Mouse (Mus musculus) v-Abl transformed pro-B cells (cell line): ENCODE data around the gene Spsb4.

Experiments
- in situ Hi-C, 2 experiments: fragments of 400-800 bp; cut with MboI; formaldehyde crosslinking; loops; one replicate each; pipeline ENCODE4 v1.15.1; 2025; ENCODE audit not compliant: unreplicated experiment in 2 of 2

The Spsb4 gene

DNA sequence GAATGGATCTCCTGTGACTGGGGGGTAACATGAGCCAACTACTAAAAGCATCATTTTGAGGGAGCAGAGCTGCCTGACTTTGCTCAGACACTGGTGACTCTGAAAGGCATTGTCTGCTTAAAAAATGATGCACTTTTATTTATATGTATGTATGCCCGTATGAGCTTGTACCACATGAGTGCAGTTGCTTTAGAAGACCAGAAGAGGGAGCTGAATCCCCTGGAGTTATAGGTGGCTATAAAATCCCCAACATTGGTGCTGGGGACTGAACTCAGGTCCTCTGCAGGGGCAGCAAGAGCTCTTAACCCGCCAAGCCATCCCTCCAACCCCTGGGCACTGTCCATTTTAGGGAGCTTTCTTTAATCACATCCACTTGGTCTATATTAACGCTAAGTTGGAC, 104.6 kb downstream of the Spsb4 start:
- in situ Hi-C loops: loop anchor here in 1 of 2 experiments (10.0 kb wide), 1 partner anchor 411 kb away; no protein-coding TSS in a partner anchor

DNA sequence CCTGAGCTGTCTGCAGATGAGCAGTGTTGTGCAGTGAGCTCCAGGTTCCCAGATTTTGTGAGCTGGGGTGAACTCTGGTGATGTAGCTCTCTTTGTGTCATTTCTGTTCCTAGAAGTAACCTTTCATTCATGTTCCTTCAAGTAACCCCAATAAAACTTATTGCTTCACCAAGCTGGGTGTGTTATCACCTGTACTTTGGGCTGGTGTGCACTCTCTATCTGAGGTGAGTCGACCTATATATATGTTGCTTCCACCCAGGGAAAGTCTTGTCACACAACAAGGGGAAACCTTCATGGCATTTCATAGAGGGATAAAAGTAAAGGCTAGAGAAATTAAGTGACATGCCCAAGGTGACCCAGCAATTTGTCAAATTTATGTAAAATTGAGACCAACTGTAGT, 109.1 kb downstream of the Spsb4 start:
- in situ Hi-C loops: no loop called here

DNA sequence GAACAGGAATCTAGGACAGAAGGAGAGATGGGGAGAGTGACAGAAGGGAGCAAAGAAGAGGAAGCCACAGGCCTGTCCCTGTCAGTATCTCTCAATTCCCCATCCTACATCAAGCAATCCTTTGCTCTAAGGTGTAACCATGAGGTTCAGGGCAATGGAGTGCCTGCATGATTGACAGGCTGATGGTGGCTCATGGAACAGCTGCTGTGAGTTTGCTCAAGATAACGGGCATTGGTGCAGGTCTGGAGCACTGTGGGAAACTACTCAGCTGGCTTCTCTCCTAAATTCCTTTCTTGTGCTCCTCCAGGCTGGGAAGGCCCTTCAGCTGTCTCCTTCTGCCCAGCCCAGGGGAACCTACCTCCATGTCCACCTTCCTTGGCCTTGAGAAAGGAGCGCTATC, 109.9 kb downstream of the Spsb4 start:
- in situ Hi-C loops: no loop called here

DNA sequence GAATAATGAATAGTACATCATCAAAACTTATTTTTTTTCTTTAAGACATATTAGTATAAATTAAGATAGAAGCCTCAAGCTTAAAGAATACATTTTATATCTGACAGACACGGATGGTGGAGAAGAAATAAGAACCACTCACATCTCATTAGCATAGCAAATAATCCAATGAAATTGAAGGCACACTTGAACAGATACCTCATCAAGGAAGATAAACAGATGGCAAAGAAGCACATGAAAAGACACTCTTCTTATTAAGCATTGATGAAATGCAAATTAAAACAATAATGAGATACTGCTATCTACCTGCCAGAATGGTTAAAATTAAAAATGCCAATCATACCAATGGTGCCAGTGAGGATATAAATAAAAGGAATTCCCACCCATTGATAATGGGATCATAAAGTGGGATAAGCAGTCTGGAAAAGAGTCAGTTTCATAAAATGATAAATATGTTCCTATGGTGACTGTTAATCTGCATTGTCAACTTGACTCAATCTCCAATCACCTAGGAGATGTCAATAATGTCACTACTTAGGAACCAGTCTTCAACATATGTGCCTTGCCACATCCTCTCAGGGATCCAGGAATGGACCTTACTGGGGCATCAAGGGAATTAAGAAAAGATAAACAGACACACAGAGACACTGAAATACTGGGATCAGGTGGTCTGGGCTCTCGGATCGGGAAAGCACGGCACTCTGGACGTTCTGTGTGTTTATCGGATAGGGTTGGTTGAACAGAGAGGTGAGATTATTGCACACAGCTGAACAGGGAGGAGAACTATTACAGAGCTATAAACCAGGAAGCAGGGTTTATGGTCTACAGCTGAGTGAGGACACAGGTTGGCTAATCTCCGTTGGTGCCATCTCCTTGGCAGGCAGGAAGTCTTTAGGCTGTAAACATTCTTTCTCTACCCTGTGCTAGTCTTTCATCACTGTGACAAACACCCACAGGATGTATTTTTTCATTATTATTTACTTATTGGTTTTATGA, 114.0 kb downstream of the Spsb4 start:
- in situ Hi-C loops: no loop called here

DNA sequence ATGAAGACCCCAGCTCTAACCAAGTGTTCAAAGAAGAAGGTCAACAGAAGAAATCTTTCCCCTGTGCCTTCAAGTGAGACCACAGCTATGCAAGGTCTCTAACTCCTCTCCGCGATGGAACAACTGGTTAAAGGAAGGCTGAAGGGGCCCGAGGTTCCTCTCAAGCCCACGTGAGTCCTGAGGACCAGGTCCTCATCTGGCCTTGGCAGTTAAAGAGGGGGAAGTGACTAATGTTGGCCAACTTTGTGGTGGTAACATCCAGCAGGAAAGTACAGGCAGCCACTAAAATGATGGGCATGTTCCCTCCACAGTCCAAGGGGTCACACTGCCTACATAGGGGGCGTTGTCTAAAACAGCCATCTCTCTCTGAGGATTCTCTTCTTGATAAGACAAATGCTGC, 118.9 kb downstream of the Spsb4 start:
- in situ Hi-C loops: no loop called here

DNA sequence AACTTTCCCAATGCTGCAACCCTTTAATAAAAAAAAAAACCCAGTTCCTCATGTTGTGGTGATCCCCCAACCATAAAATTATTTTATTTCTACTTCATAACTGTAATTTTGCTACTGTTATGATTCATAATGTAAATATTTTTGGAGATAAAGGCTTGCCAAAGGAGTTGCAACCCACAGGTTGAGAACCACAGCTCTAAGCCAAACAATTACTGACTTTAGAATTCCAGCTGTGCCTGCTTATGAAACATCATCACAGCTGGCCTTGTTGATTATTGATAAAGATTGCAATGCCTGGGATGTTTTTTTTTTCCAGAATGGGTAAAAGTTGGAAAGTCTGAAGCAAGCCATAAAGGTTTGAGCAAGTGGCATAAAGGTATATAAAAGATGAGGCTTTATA, 119.6 kb downstream of the Spsb4 start:
- in situ Hi-C loops: no loop called here

DNA sequence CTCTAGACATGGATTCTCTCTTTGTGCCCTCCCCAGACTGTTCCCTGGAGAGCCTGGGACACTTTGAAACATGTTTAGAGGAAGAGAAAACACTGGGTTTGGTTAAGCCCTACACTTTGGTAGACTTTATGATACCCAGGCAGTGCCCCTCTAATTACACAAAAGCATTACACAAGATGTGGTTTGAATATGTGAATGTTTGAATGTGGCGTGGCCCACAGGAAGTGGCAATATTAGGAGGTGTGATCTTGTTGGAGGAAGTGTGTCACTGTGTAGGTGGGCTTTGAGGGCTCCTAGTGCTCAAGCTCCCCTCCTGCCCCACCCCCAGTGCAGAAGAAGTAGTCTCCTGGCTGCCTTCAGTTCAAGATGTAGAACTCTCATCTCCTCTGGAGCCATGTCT, 122.0 kb downstream of the Spsb4 start:
- in situ Hi-C loops: no loop called here

DNA sequence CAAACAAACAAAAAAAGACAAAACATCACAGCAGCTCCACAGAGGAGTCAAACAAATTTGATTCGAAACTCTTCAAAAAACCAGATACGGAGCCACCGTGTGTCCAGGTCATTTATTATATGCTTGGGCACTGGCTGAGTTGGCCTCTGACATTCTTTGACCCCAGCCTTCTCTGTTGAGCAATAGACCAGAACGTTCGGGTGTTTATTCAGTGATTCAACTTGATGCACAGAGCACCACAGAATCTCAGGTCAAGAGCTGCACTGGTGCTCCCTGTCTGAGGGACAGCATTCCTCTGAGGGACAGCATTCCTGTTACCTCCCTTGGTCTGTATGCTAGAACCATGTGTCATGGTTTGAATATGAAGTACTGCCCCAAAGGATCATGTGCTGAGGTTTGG, 125.1 kb downstream of the Spsb4 start:
- in situ Hi-C loops: no loop called here
